ENCODE assay signal across 21 mouse cellular contexts in genomic region chr17:87008950-87009349, GRCm38 (mm10). TPM values are rescaled to one million over a fixed set of nuclear protein-coding genes. Genes with fewer than 3 reads are reported as not detected.
DNase-seq lines count a peak whose midpoint lies in the region; ATAC-seq and TF ChIP-seq lines count a peak whose summit lies in the region.
"Had no signal": no experiment of that assay in that cellular context is flagged by ENCODE, and none has a peak within 500 bp of the region (broad histone marks: within the 10 kb centered on the region; RNA-seq: fewer than 3 reads in every experiment).

No protein-coding gene starts in this region.

- intact Hi-C loops in heart, adult 2 months (cut with DNase I) = no loop called here
- intact Hi-C loops in left cerebral cortex, adult 2 months (cut with DNase I) = no loop called here
- intact Hi-C loops in left cerebral cortex, postnatal 25 days (cut with DNase I) = no loop called here

- no peak for TF ChIP-seq EP300 in heart, adult 2 months (IDR thresholded peaks at IDR 0.05; ENCODE audit: insufficient read depth, low read depth, low read length)

- H3K4me2 ChIP-seq in heart, embryonic 11.5 days = no peak overlapping the region
- H3K4me2 ChIP-seq: forebrain, embryonic 12.5 days; hindbrain, embryonic 12.5 days; liver, embryonic 15.5 days had no signal

- no peak overlapping the region for H3K27ac ChIP-seq in heart, adult 2 months
- H3K27ac ChIP-seq in heart, embryonic 11.5 days (ENCODE audit: low read depth, low read length) = no peak overlapping the region
- H3K27ac ChIP-seq in left cerebral cortex, adult 2 months = no peak overlapping the region
- H3K27ac ChIP-seq: forebrain, embryonic 12.5 days; heart, embryonic 10.5 days; hindbrain, embryonic 12.5 days; limb, embryonic 10.5 days; liver, embryonic 15.5 days; midbrain, embryonic 10.5 days had no signal

- H3K4me3 ChIP-seq in heart, adult 2 months = no peak overlapping the region
- no peak overlapping the region for H3K4me3 ChIP-seq in heart, embryonic 11.5 days (ENCODE audit: low read depth, low read length)
- no peak overlapping the region for H3K4me3 ChIP-seq in left cerebral cortex, adult 2 months
- H3K4me3 ChIP-seq: forebrain, embryonic 12.5 days; heart, embryonic 10.5 days; hindbrain, embryonic 12.5 days; limb, embryonic 10.5 days; liver, embryonic 15.5 days; midbrain, embryonic 10.5 days had no signal

- ATAC-seq in heart, embryonic 11.5 days (replicated peaks; ENCODE audit: insufficient number of reproducible peaks, low FRiP score, low TSS enrichment) = no peak
- ATAC-seq: activated CD4-positive, CD25-positive, alpha-beta regulatory T cell, adult 4 months had no signal

- 91% methylated on average over 3 of the region's 3 CpGs for WGBS in heart, adult 2 months
- WGBS in heart, embryonic 11.5 days (ENCODE audit: insufficient replicate concordance) = 85% methylated on average over 3 of the region's 3 CpGs

- no peaks in the 10 kb centered on the region for H3K79me2 ChIP-seq in heart, adult 2 months (replicated peaks; ENCODE audit: control insufficient read depth, insufficient read depth, low read length)

- no peak for TF ChIP-seq POLR2A in heart, adult 2 months (IDR thresholded peaks at IDR 0.05; ENCODE audit: insufficient read depth, low read depth, low read length)

- no peak for DNase-seq in heart, adult 2 months
- no peak for DNase-seq in left cerebral cortex, adult 2 months (ENCODE audit: extremely low spot score in 1 of 2, low spot score in 2 of 2)
- DNase-seq in left cerebral cortex, postnatal 25 days (ENCODE audit: low spot score in 2 of 2) = no peak
- peak; percentile 22 for DNase-seq in thymus, postnatal 14 days
- DNase-seq in thymus, postnatal 0 days (ENCODE audit: low spot score) = no peak
- no peak for DNase-seq in layer of hippocampus, postnatal 10 days (ENCODE audit: low spot score in 2 of 2)
- DNase-seq in right cerebral cortex, postnatal 25 days = no peak
- DNase-seq: adrenal gland, postnatal 14 days; cerebellum, adult 9-11 months; gastrocnemius, postnatal 36 days; heart, postnatal 14 days; lung, postnatal 36 days; right cerebral cortex, adult 18-20 months had no signal

- peak; percentile 51 for TF ChIP-seq CTCF in heart, adult 2 months (IDR thresholded peaks at IDR 0.05)
- TF ChIP-seq CTCF in left cerebral cortex, adult 2 months (IDR thresholded peaks at IDR 0.05) = peak; percentile 25

- H3K27me3 ChIP-seq in heart, adult 2 months (ENCODE audit: control insufficient read depth, insufficient read depth, low read length) = no peaks in the 10 kb centered on the region
- H3K27me3 ChIP-seq in heart, embryonic 11.5 days (ENCODE audit: control insufficient read depth, insufficient read depth, low read length) = no peaks in the 10 kb centered on the region
- H3K27me3 ChIP-seq: forebrain, embryonic 12.5 days; hindbrain, embryonic 12.5 days; liver, embryonic 15.5 days had no signal

- no peaks in the 10 kb centered on the region for H3K9me3 ChIP-seq in heart, embryonic 11.5 days (replicated peaks; ENCODE audit: control insufficient read depth, low read length)
- H3K9me3 ChIP-seq: forebrain, embryonic 12.5 days; heart, embryonic 10.5 days; hindbrain, embryonic 12.5 days; limb, embryonic 10.5 days; liver, embryonic 15.5 days; midbrain, embryonic 10.5 days had no signal

- H3K9ac ChIP-seq in heart, adult 2 months (ENCODE audit: low read depth, low read length) = no peak overlapping the region
- no peak overlapping the region for H3K9ac ChIP-seq in heart, embryonic 11.5 days (ENCODE audit: low read depth, low read length)
- H3K9ac ChIP-seq: forebrain, embryonic 12.5 days; hindbrain, embryonic 12.5 days; liver, embryonic 15.5 days had no signal

- no peaks in the 10 kb centered on the region; the same call in 1 of the 2 replicates for H3K4me1 ChIP-seq in heart, adult 2 months (ENCODE audit: control insufficient read depth, insufficient read depth, low read length)
- no peaks in the 10 kb centered on the region for H3K4me1 ChIP-seq in heart, embryonic 11.5 days (ENCODE audit: control insufficient read depth, insufficient read depth, low read length)
- H3K4me1 ChIP-seq: forebrain, embryonic 12.5 days; heart, embryonic 10.5 days; hindbrain, embryonic 12.5 days; limb, embryonic 10.5 days; liver, embryonic 15.5 days; midbrain, embryonic 10.5 days had no signal

- H3K36me3 ChIP-seq in heart, adult 2 months (ENCODE audit: control insufficient read depth, insufficient read depth, low read length) = no peaks in the 10 kb centered on the region
- H3K36me3 ChIP-seq in heart, embryonic 11.5 days (ENCODE audit: control insufficient read depth, insufficient read depth, low read length) = 0 out of 2 replicates have a peak, but pooled peaks cover 3% of the 10 kb centered on the region

RNA-seq across cellular contexts. Expression of gene Pigf, which starts 16.3 kb away (rescaled TPM):
- 1 to 10 TPM; 3.4 to 5.2 TPM for total RNA-seq in heart, adult 2 months (2021)
- polyA plus RNA-seq in heart, adult 2 months (2012; rRNA removed) = 2.4 and 4.0 TPM in 2 replicates
- 17.9 and 20.0 TPM in 2 replicates for polyA plus RNA-seq in heart, embryonic 11.5 days (2014; fragmentation: Nextera tagmentation; extraction: Ambion mirVana)
- 10 to 100 TPM; 18.9 to 21.3 TPM for total RNA-seq in left cerebral cortex, adult 2 months (2021)
- total RNA-seq in left cerebral cortex, postnatal 25 days (2021) = 10 to 100 TPM; 16.5 to 19.1 TPM
- polyA plus RNA-seq in thymus, postnatal 0 days (2015; fragmentation: Nextera tagmentation; extraction: Ambion mirVana) = 25.8 and 26.9 TPM in 2 replicates
- 10 to 100 TPM; 15.7 to 20.1 TPM for total RNA-seq in layer of hippocampus, postnatal 10 days (2021)

RNA-seq across cellular contexts. Expression of gene Cript, which starts 16.4 kb away (rescaled TPM):
- total RNA-seq in heart, adult 2 months (2021) = 10 to 100 TPM; 43.5 to 43.7 TPM
- polyA plus RNA-seq in heart, adult 2 months (2012; rRNA removed) = 15.3 and 32.2 TPM in 2 replicates
- polyA plus RNA-seq in heart, embryonic 11.5 days (2014; fragmentation: Nextera tagmentation; extraction: Ambion mirVana) = 118 and 125 TPM in 2 replicates
- total RNA-seq in left cerebral cortex, adult 2 months (2021) = 10 to 100 TPM; 62.1 to 64.1 TPM
- total RNA-seq in left cerebral cortex, postnatal 25 days (2021) = 10 to 100 TPM; 54.2 to 61.7 TPM
- 200 TPM in 2 replicates for polyA plus RNA-seq in thymus, postnatal 0 days (2015; fragmentation: Nextera tagmentation; extraction: Ambion mirVana)
- total RNA-seq in layer of hippocampus, postnatal 10 days (2021) = 10 to 100 TPM; 53.9 to 59.0 TPM

RNA-seq across cellular contexts. Expression of gene Rhoq, which starts 46.1 kb away (rescaled TPM):
- 100 to 1,000 TPM; 119 to 138 TPM for total RNA-seq in heart, adult 2 months (2021)
- polyA plus RNA-seq in heart, adult 2 months (2012; rRNA removed) = 70.7 and 118 TPM in 2 replicates
- polyA plus RNA-seq in heart, embryonic 11.5 days (2014; fragmentation: Nextera tagmentation; extraction: Ambion mirVana) = 21.9 and 24.7 TPM in 2 replicates
- 10 to 100 TPM; 35.6 to 45.0 TPM for total RNA-seq in left cerebral cortex, adult 2 months (2021)
- total RNA-seq in left cerebral cortex, postnatal 25 days (2021) = 10 to 100 TPM; 29.5 to 43.8 TPM
- 3.1 and 3.8 TPM in 2 replicates for polyA plus RNA-seq in thymus, postnatal 0 days (2015; fragmentation: Nextera tagmentation; extraction: Ambion mirVana)
- 10 to 100 TPM; 38.6 to 39.4 TPM for total RNA-seq in layer of hippocampus, postnatal 10 days (2021)
